Mouse (Mus musculus): ENCODE data around the gene Zfyve21. TPM values are rescaled to one million over a fixed set of nuclear protein-coding genes. Genes with fewer than 3 reads are reported as not detected.

Zfyve21 gene
- polyA plus RNA-seq, 1 experiment: 77.7 TPM

- Histone ChIP-seq H3K4me3 (no peak overlapping the region), H3ac (ENCODE audit: control insufficient read depth, insufficient read length) (no peak overlapping the region), H3K4me2 (ENCODE audit: low read depth) (peak overlapping the region; percentile 61), H3K27me3 (ENCODE audit: control insufficient read depth, insufficient read depth, insufficient read length) (no peaks in the 10 kb centered on the region), H3K79me2 (ENCODE audit: control insufficient read depth, insufficient read depth) (no peaks in the 10 kb centered on the region), H3K36me3 (ENCODE audit: control insufficient read depth, insufficient read depth) (no peaks in the 10 kb centered on the region)
- TF ChIP-seq MYOD1 (IDR thresholded peaks at IDR 0.05; ENCODE audit: control insufficient read depth in 1 of 3, insufficient read length in 2 of 3, low read depth in 2 of 3) (peak; percentile 14 to 89 (median 70)), POLR2AphosphoS2 (IDR thresholded peaks at IDR 0.05; ENCODE audit: insufficient read length, low read depth) (no peak), MYOG (IDR thresholded peaks at IDR 0.05; ENCODE audit: control insufficient read depth in 1 of 3, insufficient read depth in 1 of 3, insufficient read length in 2 of 3, low read depth in 2 of 3) (peak in 1 of 3 experiments; percentile 35), POLR2A (IDR thresholded peaks at IDR 0.05; ENCODE audit: insufficient read length, low read depth) (peak; percentile 42), MAX (IDR thresholded peaks at IDR 0.05; ENCODE audit: low read depth) (peak; percentile 90), REST (IDR thresholded peaks at IDR 0.05; ENCODE audit: insufficient read depth, insufficient read length) (no peak), TCF12 (IDR thresholded peaks at IDR 0.05; ENCODE audit: insufficient read depth, poor library complexity, severe bottlenecking) (peak; percentile 54), USF1 (IDR thresholded peaks at IDR 0.05; ENCODE audit: low read depth) (no peak), SRF (IDR thresholded peaks at IDR 0.05; ENCODE audit: control insufficient read depth, insufficient read length, low read depth) (no peak), E2F4 (IDR thresholded peaks at IDR 0.05; ENCODE audit: insufficient read depth) (no peak), CEBPB (IDR thresholded peaks at IDR 0.05; ENCODE audit: insufficient read depth, poor library complexity, severe bottlenecking) (peak; percentile 87), TCF3 (IDR thresholded peaks at IDR 0.05; ENCODE audit: insufficient read length, low read depth) (peak; percentile 10)
Measured at GRCm38 (mm10) chr12:111845953-111846352, 32.0 kb downstream of the Zfyve21 start.

GRCm38 (mm10) chr12:111846815-111847214 lies 32.8 kb downstream of the Zfyve21 start:
- peak in 2 of 3 experiments; percentile 60 to 63 for TF ChIP-seq MYOG (IDR thresholded peaks at IDR 0.05; ENCODE audit: control insufficient read depth in 1 of 3, insufficient read depth in 1 of 3, insufficient read length in 2 of 3, low read depth in 2 of 3)
- no peak for TF ChIP-seq CEBPB (IDR thresholded peaks at IDR 0.05; ENCODE audit: insufficient read depth, poor library complexity, severe bottlenecking)
- peak; percentile 26 for TF ChIP-seq POLR2AphosphoS2 (IDR thresholded peaks at IDR 0.05; ENCODE audit: insufficient read length, low read depth)
- no peak for TF ChIP-seq POLR2A (IDR thresholded peaks at IDR 0.05; ENCODE audit: insufficient read length, low read depth)
- peak in 1 of 3 experiments; percentile 70 for TF ChIP-seq MYOD1 (IDR thresholded peaks at IDR 0.05; ENCODE audit: control insufficient read depth in 1 of 3, insufficient read length in 2 of 3, low read depth in 2 of 3)
- no peak for TF ChIP-seq USF1 (IDR thresholded peaks at IDR 0.05; ENCODE audit: low read depth)
- H3K27me3 ChIP-seq (ENCODE audit: control insufficient read depth, insufficient read depth, insufficient read length): no peaks in the 10 kb centered on the region
- H3K79me2 ChIP-seq (ENCODE audit: control insufficient read depth, insufficient read depth): no peaks in the 10 kb centered on the region

GRCm38 (mm10) chr12:111848300-111848798 lies 34.4 kb downstream of the Zfyve21 start:
- no peak overlapping the region for H3ac ChIP-seq (ENCODE audit: control insufficient read depth, insufficient read length)
- no peaks in the 10 kb centered on the region for H3K27me3 ChIP-seq (ENCODE audit: control insufficient read depth, insufficient read depth, insufficient read length)
- H3K36me3 ChIP-seq (ENCODE audit: control insufficient read depth, insufficient read depth): no peaks in the 10 kb centered on the region
- no peaks in the 10 kb centered on the region for H3K79me2 ChIP-seq (ENCODE audit: control insufficient read depth, insufficient read depth)
- TF ChIP-seq POLR2AphosphoS2 (IDR thresholded peaks at IDR 0.05; ENCODE audit: insufficient read length, low read depth) (peak; percentile 41), MYOG (IDR thresholded peaks at IDR 0.05; ENCODE audit: control insufficient read depth in 1 of 3, insufficient read depth in 1 of 3, insufficient read length in 2 of 3, low read depth in 2 of 3) (peak in 1 of 3 experiments; percentile 24), CEBPB (IDR thresholded peaks at IDR 0.05; ENCODE audit: insufficient read depth, poor library complexity, severe bottlenecking) (no peak), POLR2A (IDR thresholded peaks at IDR 0.05; ENCODE audit: insufficient read length, low read depth) (peak; percentile 53)
- no peak overlapping the region for H3K4me3 ChIP-seq
- peak overlapping the region; percentile 66 for H3K4me2 ChIP-seq (ENCODE audit: low read depth)

More at GRCm38 (mm10) chr12:111846815-111847214, 32.8 kb downstream of the Zfyve21 start:
- H3K4me3 ChIP-seq: no peak overlapping the region
- no peak overlapping the region for H3ac ChIP-seq (ENCODE audit: control insufficient read depth, insufficient read length)
- H3K4me2 ChIP-seq (ENCODE audit: low read depth): peak overlapping the region; percentile 3
- H3K36me3 ChIP-seq (ENCODE audit: control insufficient read depth, insufficient read depth): no peaks in the 10 kb centered on the region

- Histone ChIP-seq H3K27me3 (ENCODE audit: control insufficient read depth, insufficient read depth, insufficient read length) (no peaks in the 10 kb centered on the region), H3K79me2 (ENCODE audit: control insufficient read depth, insufficient read depth) (no peaks in the 10 kb centered on the region), H3K4me2 (ENCODE audit: low read depth) (peak overlapping the region; percentile 74), H3K36me3 (ENCODE audit: control insufficient read depth, insufficient read depth) (no peaks in the 10 kb centered on the region), H3K4me3 (no peak overlapping the region), H3ac (ENCODE audit: control insufficient read depth, insufficient read length) (no peak overlapping the region)
- TF ChIP-seq REST (IDR thresholded peaks at IDR 0.05; ENCODE audit: insufficient read depth, insufficient read length): no peak
- TF ChIP-seq CEBPB (IDR thresholded peaks at IDR 0.05; ENCODE audit: insufficient read depth, poor library complexity, severe bottlenecking): no peak
- TF ChIP-seq TCF3 (IDR thresholded peaks at IDR 0.05; ENCODE audit: insufficient read length, low read depth): no peak
- TF ChIP-seq MAX (IDR thresholded peaks at IDR 0.05; ENCODE audit: low read depth): no peak
Measured at GRCm38 (mm10) chr12:111851235-111851634, 37.3 kb downstream of the Zfyve21 start.

GRCm38 (mm10) chr12:111851745-111852144 lies 37.8 kb downstream of the Zfyve21 start:
- Histone ChIP-seq H3K27me3 (ENCODE audit: control insufficient read depth, insufficient read depth, insufficient read length) (no peaks in the 10 kb centered on the region), H3K36me3 (ENCODE audit: control insufficient read depth, insufficient read depth) (no peaks in the 10 kb centered on the region), H3K4me2 (ENCODE audit: low read depth) (peak overlapping the region; percentile 74), H3K4me3 (no peak overlapping the region), H3ac (ENCODE audit: control insufficient read depth, insufficient read length) (no peak overlapping the region), H3K79me2 (ENCODE audit: control insufficient read depth, insufficient read depth) (no peaks in the 10 kb centered on the region)
- peak; percentile 55 for TF ChIP-seq POLR2A (IDR thresholded peaks at IDR 0.05; ENCODE audit: insufficient read length, low read depth)
- TF ChIP-seq CEBPB (IDR thresholded peaks at IDR 0.05; ENCODE audit: insufficient read depth, poor library complexity, severe bottlenecking): peak; percentile 58; the same call in 1 of the 2 replicates
- no peak for TF ChIP-seq USF1 (IDR thresholded peaks at IDR 0.05; ENCODE audit: low read depth)
- peak; percentile 99 to 100 (median 99) for TF ChIP-seq MYOD1 (IDR thresholded peaks at IDR 0.05; ENCODE audit: control insufficient read depth in 1 of 3, insufficient read length in 2 of 3, low read depth in 2 of 3)
- TF ChIP-seq E2F4 (IDR thresholded peaks at IDR 0.05; ENCODE audit: insufficient read depth): no peak
- no peak for TF ChIP-seq REST (IDR thresholded peaks at IDR 0.05; ENCODE audit: insufficient read depth, insufficient read length)
- peak; percentile 54 for TF ChIP-seq POLR2AphosphoS2 (IDR thresholded peaks at IDR 0.05; ENCODE audit: insufficient read length, low read depth)
- no peak for TF ChIP-seq MAX (IDR thresholded peaks at IDR 0.05; ENCODE audit: low read depth)
- TF ChIP-seq MYOG (IDR thresholded peaks at IDR 0.05; ENCODE audit: control insufficient read depth in 1 of 3, insufficient read depth in 1 of 3, insufficient read length in 2 of 3, low read depth in 2 of 3): peak; percentile 54 to 92 (median 74)
- peak; percentile 91 for TF ChIP-seq TCF3 (IDR thresholded peaks at IDR 0.05; ENCODE audit: insufficient read length, low read depth)
- peak; percentile 90 for TF ChIP-seq TCF12 (IDR thresholded peaks at IDR 0.05; ENCODE audit: insufficient read depth, poor library complexity, severe bottlenecking)
- TF ChIP-seq SRF (IDR thresholded peaks at IDR 0.05; ENCODE audit: control insufficient read depth, insufficient read length, low read depth): peak; percentile 39
